Mouse (Mus musculus): Measurements from ENCODE around the gene Raver1.

DNA sequence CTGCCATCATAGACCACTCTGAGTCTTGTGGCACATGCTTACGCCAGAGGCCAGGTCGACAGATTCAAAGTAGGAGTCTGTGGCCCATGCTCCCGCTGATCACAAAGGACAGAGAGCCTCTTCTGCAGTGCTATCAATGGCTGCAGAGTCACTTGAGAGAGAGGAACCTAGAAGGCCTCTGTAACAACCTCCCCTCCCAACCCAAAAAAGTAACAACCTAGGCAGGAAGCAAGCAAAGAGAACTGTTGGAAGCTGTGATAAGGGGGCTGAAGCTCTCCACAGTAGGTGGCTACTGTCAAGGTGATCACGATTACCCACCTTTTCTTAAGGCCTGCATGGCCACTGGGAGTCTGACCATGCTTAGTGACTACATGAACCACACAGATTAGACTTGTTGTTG is 48.2 kb downstream of the Raver1 start:
- TF ChIP-seq CTCF (IDR thresholded peaks at IDR 0.05; ENCODE audit: control insufficient read depth, insufficient read depth, insufficient read length) (no peak), MYOD1 (IDR thresholded peaks at IDR 0.05; ENCODE audit: control insufficient read depth, insufficient read length, low read depth) (no peak), USF1 (IDR thresholded peaks at IDR 0.05; ENCODE audit: low read depth) (no peak), MAX (IDR thresholded peaks at IDR 0.05) (no peak), MYOG (IDR thresholded peaks at IDR 0.05; ENCODE audit: control insufficient read depth, extremely low read depth, insufficient read length) (no peak), FOSL1 (IDR thresholded peaks at IDR 0.05; ENCODE audit: insufficient read depth, low read length, poor library complexity, severe bottlenecking) (no peak)
